Mouse (Mus musculus) MEL (cell line): ENCODE results near the gene Dennd4c. TPM values are rescaled to one million over a fixed set of nuclear protein-coding genes. Genes with fewer than 3 reads are reported as not detected.

Experiments
- DNase-seq: peaks from one replicate; pipeline ENCODE4 v3.0.0; 2011; ENCODE audit warnings: low read depth, low spot score
- H3K27ac ChIP-seq: 2 replicates; pipeline ENCODE4 v1.5.1; 2012; ENCODE audit warnings: low read depth, mild to moderate bottlenecking, control low read depth, low read length, moderate library complexity; ENCODE audit not compliant: control insufficient read depth
- H3K27me3 ChIP-seq, 2 experiments: fragments of 150-350 bp in 1 of 2; sonication (generic) in 1 of 2; 2 replicates each; pipeline ENCODE4 v1.6.1; 2012; ENCODE audit warnings: low read length in 2 of 2, mild to moderate bottlenecking in 2 of 2, improper control_type of control experiment in 1 of 2, moderate library complexity in 1 of 2; ENCODE audit not compliant: insufficient read depth in 2 of 2, control insufficient read depth in 1 of 2
- H3K36me3 ChIP-seq, 2 experiments: 2 replicates each; pipeline ENCODE4 v1.6.1; 2012 to 2014; ENCODE audit warnings: low read length in 2 of 2, improper control_type of control experiment in 1 of 2, inconsistent platforms in 1 of 2, mild to moderate bottlenecking in 1 of 2; ENCODE audit not compliant: insufficient read depth in 2 of 2, control insufficient read depth in 1 of 2
- H3K4me1 ChIP-seq, 2 experiments: fragments of 150-350 bp in 1 of 2; sonication (generic) in 1 of 2; 2 replicates each; pipeline ENCODE4 v1.6.1; 2012; ENCODE audit warnings: low read length in 2 of 2, improper control_type of control experiment in 1 of 2, mild to moderate bottlenecking in 1 of 2; ENCODE audit not compliant: insufficient read depth in 2 of 2, control insufficient read depth in 1 of 2
- H3K4me3 ChIP-seq, 2 experiments: fragments of 150-350 bp in 1 of 2; sonication (generic) in 1 of 2; 2 replicates each; pipeline ENCODE4 v1.5.1; 2012; ENCODE audit warnings: low read depth in 2 of 2, low read length in 2 of 2, mild to moderate bottlenecking in 2 of 2, moderate library complexity in 2 of 2, control low read depth in 1 of 2, improper control_type of control experiment in 1 of 2; ENCODE audit not compliant: control insufficient read depth in 1 of 2, insufficient read depth in 1 of 2
- H3K79me2 ChIP-seq: 2 replicates; pipeline ENCODE4 v1.6.1; 2012; ENCODE audit warnings: mild to moderate bottlenecking, low read length, moderate library complexity; ENCODE audit not compliant: control insufficient read depth, poor library complexity, insufficient read depth
- H3K9ac ChIP-seq: 2 replicates; pipeline ENCODE4 v1.6.1; 2012; ENCODE audit warnings: low read depth, mild to moderate bottlenecking, control low read depth, low read length, moderate library complexity; ENCODE audit not compliant: control insufficient read depth, poor library complexity, severe bottlenecking
- H3K9me3 ChIP-seq: fragments of 150-350 bp; sonication (generic); replicated peaks from 2 replicates; pipeline ENCODE4 v1.6.1; 2012; ENCODE audit warnings: mild to moderate bottlenecking, low read length, improper control_type of control experiment, moderate library complexity; ENCODE audit not compliant: insufficient read depth
- CHD1 ChIP-seq: IDR thresholded peaks from 2 replicates; pipeline ENCODE4 v1.6.1; 2012; ENCODE audit warnings: low read depth, mild to moderate bottlenecking, inconsistent platforms, low read length, improper control_type of control experiment
- CTCF ChIP-seq, 3 experiments: IDR thresholded peaks in 2 of 3; conservative IDR thresholded peaks in 1 of 3; 2 replicates each; pipeline ENCODE4 v1.5.1; 2011 to 2012; ENCODE audit warnings: low read length in 3 of 3, low read depth in 2 of 3, mild to moderate bottlenecking in 2 of 3, improper control_type of control experiment in 1 of 3, inconsistent platforms in 1 of 3, mixed read lengths in 1 of 3, moderate library complexity in 1 of 3; ENCODE audit not compliant: control insufficient read depth in 1 of 3, insufficient read depth in 1 of 3, poor library complexity in 1 of 3, severe bottlenecking in 1 of 3
- MEF2A ChIP-seq: IDR thresholded peaks from 2 replicates; pipeline ENCODE4 v1.6.1; 2014; ENCODE audit warnings: low read depth, mild to moderate bottlenecking, inconsistent platforms, low read length, improper control_type of control experiment; ENCODE audit not compliant: poor library complexity, insufficient replicate concordance, severe bottlenecking; ENCODE audit errors: extremely low read depth
- MYC ChIP-seq: IDR thresholded peaks from 2 replicates; pipeline ENCODE4 v1.6.1; 2011; ENCODE audit warnings: low read depth, mild to moderate bottlenecking, low read length, improper control_type of control experiment, moderate library complexity
- POLR2AphosphoS2 ChIP-seq: IDR thresholded peaks from 2 replicates; pipeline ENCODE4 v1.6.1; 2011; ENCODE audit warnings: low read length, improper control_type of control experiment
- RAD21 ChIP-seq: IDR thresholded peaks from 2 replicates; pipeline ENCODE4 v1.6.1; 2011; ENCODE audit warnings: mild to moderate bottlenecking, low read depth, low read length, improper control_type of control experiment
- RCOR1 ChIP-seq: IDR thresholded peaks from 2 replicates; pipeline ENCODE4 v1.6.1; 2012; ENCODE audit warnings: low read depth, mild to moderate bottlenecking, inconsistent platforms, low read length, improper control_type of control experiment
- SIN3A ChIP-seq: IDR thresholded peaks from 2 replicates; pipeline ENCODE4 v1.6.1; 2012; ENCODE audit warnings: low read length, improper control_type of control experiment, inconsistent platforms
- SMC3 ChIP-seq: IDR thresholded peaks from 2 replicates; pipeline ENCODE4 v1.6.1; 2011; ENCODE audit warnings: low read depth, low read length, improper control_type of control experiment
- ZC3H11A ChIP-seq: IDR thresholded peaks from 2 replicates; pipeline ENCODE4 v1.6.1; 2012; ENCODE audit warnings: low read depth, mild to moderate bottlenecking, inconsistent platforms, low read length, improper control_type of control experiment
- ZKSCAN1 ChIP-seq: IDR thresholded peaks from 2 replicates; pipeline ENCODE4 v1.6.1; 2012; ENCODE audit warnings: low read depth, mild to moderate bottlenecking, inconsistent platforms, low read length, improper control_type of control experiment, moderate library complexity
- ZMIZ1 ChIP-seq: IDR thresholded peaks from 2 replicates; pipeline ENCODE4 v1.6.1; 2012; ENCODE audit warnings: low read depth, mild to moderate bottlenecking, inconsistent platforms, low read length, improper control_type of control experiment, moderate library complexity
- polyA plus RNA-seq, 2 experiments: library from polyadenylated mRNA; stranded (reverse) in 1 of 2; unstranded in 1 of 2; fragments of >175 nt in 1 of 2; fragments of >200 nt in 1 of 2; gene quantifications; 2 replicates each; pipeline versions ENCODE4 v1.2.1 to v1.2.4; 2012; ENCODE audit warnings: low replicate concordance in 2 of 2, low read depth in 1 of 2; ENCODE audit not compliant: insufficient read length in 2 of 2, insufficient read depth in 1 of 2, missing spikeins in 1 of 2
- total RNA-seq: library from RNA; depleted of rRNA; stranded (reverse); fragments of 300-350 nt; gene quantifications from 2 replicates; pipeline ENCODE4 v1.2.3, GENCODE M21; 2012

Dennd4c gene
- total and polyA plus RNA-seq, 3 experiments: 11.3 to 24.6 (median 15.5) TPM

GRCm38 (mm10) chr4:86750346-86750945, 2.1 kb downstream of the Dennd4c start:
- H3K4me1 ChIP-seq: peaks cover 2 to 11% of the 10 kb centered on the region in 2 experiments
- TF ChIP-seq ZMIZ1: no peak
- peak; percentile 9; the same call in 1 of the 2 replicates for TF ChIP-seq SIN3A
- TF ChIP-seq, all 39 proteins: peak for 1
- Histone ChIP-seq H3K27ac (no peak overlapping the region; the same call in 1 of the 2 replicates), H3K27me3 (no peaks in the 10 kb centered on the region), H3K36me3 (peaks cover 0 to 17% of the 10 kb centered on the region in 2 experiments; a peak in 2 of 4 replicates), H3K9ac (peak overlapping the region; percentile 46), H3K9me3 (no peaks in the 10 kb centered on the region), H3K4me3 (peak overlapping the region; percentile 41 to 60), H3K79me2 (peaks cover 41% of the 10 kb centered on the region)
- DNase-seq: peak; percentile 57

- no peaks in the 10 kb centered on the region for H3K9me3 ChIP-seq
- DNase-seq: peak; percentile 30
- peaks cover 12% of the 10 kb centered on the region; the same call in 1 of the 2 replicates for H3K79me2 ChIP-seq
- no peak overlapping the region for H3K27ac ChIP-seq
- H3K27me3 ChIP-seq: no peaks in the 10 kb centered on the region
- no peak overlapping the region for H3K9ac ChIP-seq
- H3K4me3 ChIP-seq: no peak overlapping the region
- peaks cover 4 to 7% of the 10 kb centered on the region in 2 experiments for H3K4me1 ChIP-seq
- peaks cover 2 to 4% of the 10 kb centered on the region in 2 experiments; a peak in 2 of 4 replicates for H3K36me3 ChIP-seq
- TF ChIP-seq SMC3 (0 out of 2 replicates have a peak, but pooled peaks have one; percentile 9), POLR2AphosphoS2 (no peak), RAD21 (peak; percentile 36), MEF2A (no peak), CTCF (IDR thresholded peaks at IDR 0.05 in 2 of 3, conservative IDR thresholded peaks at IDR 0.05 in 1 of 3; ENCODE audit: control insufficient read depth in 1 of 3, insufficient read depth in 1 of 3, low read depth in 2 of 3, low read length in 3 of 3, poor library complexity in 1 of 3, severe bottlenecking in 1 of 3) (peak in 2 of 3 experiments; percentile 3 to 49; a peak in 2 of 6 replicates), MYC (peak; percentile 64; the same call in 1 of the 2 replicates), ZC3H11A (0 out of 2 replicates have a peak, but pooled peaks have one; percentile 8)
Measured at GRCm38 (mm10) chr4:86764307-86764706, 16.0 kb downstream of the Dennd4c start.

- H3K4me1 ChIP-seq: no peaks in the 10 kb centered on the region
- H3K27me3 ChIP-seq: no peaks in the 10 kb centered on the region
- TF ChIP-seq MEF2A: no peak
- TF ChIP-seq ZKSCAN1: no peak
- no peak for TF ChIP-seq POLR2AphosphoS2
- no peak for TF ChIP-seq CHD1
- TF ChIP-seq SMC3: no peak
- no peak for TF ChIP-seq RCOR1
- no peak overlapping the region for H3K4me3 ChIP-seq
- DNase-seq: no peak
- no peaks in the 10 kb centered on the region for H3K9me3 ChIP-seq
- H3K36me3 ChIP-seq: peaks cover 0 to 14% of the 10 kb centered on the region in 2 experiments; a peak in 2 of 4 replicates
- H3K27ac ChIP-seq: no peak overlapping the region
- H3K79me2 ChIP-seq: no peaks in the 10 kb centered on the region; the same call in 1 of the 2 replicates
- H3K9ac ChIP-seq: no peak overlapping the region
Measured at GRCm38 (mm10) chr4:86777587-86777986, 29.2 kb downstream of the Dennd4c start.
